Mouse (Mus musculus): ENCODE measurements around the gene Gstm4.
A peak's percentile ranks its signal among the peaks of the same experiment; 100 is the strongest.
"Not testable (repeated sequence)": the region's sequence is repeated elsewhere in the genome, so short reads cannot be mapped to it uniquely, and the experiment has no call there.

The Gstm4 gene

GRCm38 (mm10) chr3:108070295-108071293 is 25.9 kb upstream of the Gstm4 start:
- DNase-seq (ENCODE audit: low spot score in 2 of 2): peak in 1 of 2 experiments; percentile 41

- no peak for DNase-seq (ENCODE audit: low spot score in 2 of 2)
Observed at GRCm38 (mm10) chr3:108069231-108069870, 24.7 kb upstream of the Gstm4 start.

DNA sequence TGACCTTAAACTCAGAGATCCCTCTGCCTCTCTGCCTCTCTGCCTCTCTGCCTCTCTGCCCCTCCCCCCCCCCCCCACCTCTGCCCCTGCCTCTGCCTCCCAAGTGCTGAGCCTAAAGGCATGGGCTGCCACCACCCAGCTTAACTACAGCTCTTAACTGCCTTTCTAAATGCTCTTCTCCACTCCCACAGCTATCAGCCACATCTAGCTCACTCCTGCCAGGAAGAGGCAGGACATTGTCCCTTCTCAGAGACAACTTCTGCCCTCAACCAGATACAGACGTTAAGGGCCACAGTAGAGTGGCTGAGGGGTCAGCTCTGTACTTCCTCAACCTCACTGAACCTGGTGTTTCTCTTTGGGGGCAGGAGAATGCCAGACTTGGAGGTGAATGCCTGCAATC is 24.1 kb upstream of the Gstm4 start:
- DNase-seq (ENCODE audit: low spot score in 2 of 2): no peak

DNA sequence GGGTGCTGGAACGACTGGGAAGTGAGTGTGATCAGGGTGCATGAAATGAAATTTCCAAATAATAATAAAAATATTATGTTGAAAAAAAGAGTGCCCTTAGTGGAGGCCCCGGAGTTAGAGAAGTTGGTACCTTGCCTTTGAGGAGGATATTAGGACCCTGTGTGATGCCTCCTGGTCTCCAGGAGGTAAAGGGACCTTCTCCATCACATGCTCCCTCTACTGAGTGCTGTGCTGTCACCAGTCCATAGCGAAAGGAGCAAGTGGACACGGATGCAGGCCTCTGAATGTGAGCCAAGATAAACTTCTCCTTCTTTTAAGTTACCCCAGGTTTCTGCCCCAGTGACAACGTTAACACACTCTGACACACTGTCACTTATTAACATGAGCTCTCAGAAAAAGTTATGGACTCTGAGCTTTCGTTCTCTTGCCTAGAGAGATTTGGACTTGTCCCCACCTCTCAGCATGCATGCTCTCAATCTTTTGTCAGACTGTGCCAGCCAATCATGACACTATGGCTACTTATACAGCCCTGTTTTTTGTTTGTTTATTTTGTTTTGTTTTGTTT is 22.8 kb upstream of the Gstm4 start:
- DNase-seq (ENCODE audit: low spot score in 2 of 2): no peak

GRCm38 (mm10) chr3:108065551-108065950 is 20.9 kb upstream of the Gstm4 start:
- DNase-seq (ENCODE audit: low spot score in 2 of 2): no peak

- DNase-seq (ENCODE audit: low spot score in 2 of 2): no peak
Observed at GRCm38 (mm10) chr3:108064672-108065071, 20.0 kb upstream of the Gstm4 start.

DNA sequence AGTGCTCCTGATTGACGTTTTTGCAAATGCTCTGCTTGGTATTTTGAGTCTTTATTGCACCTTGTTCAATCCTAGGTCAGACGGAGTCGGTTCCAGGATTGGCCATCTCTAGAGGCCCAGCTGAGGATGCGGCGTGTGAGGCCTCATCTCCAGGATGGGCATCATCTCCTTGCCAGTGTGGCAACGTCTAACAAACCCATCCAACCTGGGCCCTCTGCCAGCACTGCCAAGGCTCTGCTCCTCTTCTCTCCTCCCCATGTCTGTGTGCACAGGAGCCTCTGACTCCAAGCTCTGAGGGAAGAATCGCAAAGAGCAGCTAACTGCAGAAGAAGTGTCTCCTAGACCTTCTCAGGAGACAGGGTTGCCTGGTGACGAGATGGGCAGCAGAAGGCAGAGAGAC is 18.0 kb upstream of the Gstm4 start:
- no peak for DNase-seq (ENCODE audit: low spot score in 2 of 2)

GRCm38 (mm10) chr3:108061420-108061819 is 16.7 kb upstream of the Gstm4 start:
- no peak for DNase-seq (ENCODE audit: low spot score in 2 of 2)

GRCm38 (mm10) chr3:108050493-108050892 is 5.8 kb upstream of the Gstm4 start:
- DNase-seq (ENCODE audit: low spot score in 2 of 2): no peak

DNA sequence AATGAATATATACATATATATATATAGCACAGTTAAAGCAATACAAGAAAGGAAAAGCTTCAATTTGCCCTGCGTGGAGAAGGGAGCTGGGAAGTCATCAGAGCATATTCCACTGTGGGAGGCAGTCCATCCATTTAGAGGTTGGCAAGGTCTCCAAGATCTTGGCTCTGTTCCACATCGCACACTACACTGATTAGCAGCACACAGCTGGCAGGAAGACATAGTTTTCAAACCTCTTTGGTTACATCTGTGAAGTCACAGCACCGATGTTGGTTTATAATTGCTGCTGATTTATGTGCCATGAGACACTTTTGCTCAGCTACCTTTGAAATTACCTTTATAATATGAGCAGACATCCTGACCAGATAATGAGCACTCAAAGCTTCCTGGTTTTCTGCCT is 3.6 kb upstream of the Gstm4 start:
- DNase-seq (ENCODE audit: low spot score in 2 of 2): no peak

- DNase-seq (ENCODE audit: low spot score in 2 of 2): no peak
Observed at GRCm38 (mm10) chr3:108046944-108047655, 2.4 kb upstream of the Gstm4 start.

DNA sequence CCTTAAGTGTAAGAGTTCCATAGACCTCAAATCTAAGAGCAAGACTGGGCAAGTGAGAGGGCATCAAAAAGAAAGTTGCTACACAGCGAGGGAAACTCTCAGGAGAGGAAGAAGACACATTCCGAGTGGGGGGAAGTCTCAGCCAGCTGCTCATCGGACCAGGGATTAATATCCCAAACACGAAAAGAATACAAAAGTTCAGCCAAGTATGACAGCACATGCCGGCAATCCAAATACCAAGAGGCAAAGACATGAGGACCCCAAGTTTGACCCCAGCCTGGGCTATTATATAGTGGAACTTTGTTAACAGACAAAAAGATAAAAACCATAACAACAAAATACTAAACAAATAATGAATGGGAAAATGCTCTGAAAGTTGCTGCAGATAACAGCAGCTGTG is 11.5 kb downstream of the Gstm4 start:
- DNase-seq (ENCODE audit: low spot score in 2 of 2): no peak

DNA sequence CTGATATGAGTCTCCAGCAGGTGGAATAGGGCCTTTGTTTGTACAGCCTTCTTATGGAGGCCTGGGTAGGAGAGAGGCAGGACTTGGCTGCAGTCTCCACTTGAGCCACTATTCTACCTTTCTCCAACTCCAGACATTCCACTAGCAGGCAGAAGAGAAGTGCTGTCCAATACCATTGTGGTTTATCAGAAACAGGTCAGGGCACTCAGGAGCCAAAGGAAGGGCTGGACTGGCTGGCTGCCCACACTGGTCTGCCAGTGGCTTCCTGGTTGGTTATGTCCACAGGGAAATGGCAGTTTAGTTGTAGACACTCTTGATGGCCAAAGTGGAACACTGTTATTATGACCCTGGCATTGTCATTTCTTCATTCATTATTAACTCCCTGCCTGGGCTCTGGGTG is 12.6 kb downstream of the Gstm4 start:
- no peak for DNase-seq (ENCODE audit: low spot score in 2 of 2)

GRCm38 (mm10) chr3:108028641-108029365 is 15.9 kb downstream of the Gstm4 start:
- DNase-seq (ENCODE audit: low spot score in 2 of 2): no peak

- no peak for DNase-seq (ENCODE audit: low spot score in 2 of 2)
Observed at GRCm38 (mm10) chr3:108026597-108026996, 18.1 kb downstream of the Gstm4 start.

GRCm38 (mm10) chr3:108026049-108026448 is 18.6 kb downstream of the Gstm4 start:
- no peak for DNase-seq (ENCODE audit: low spot score in 2 of 2)

- DNase-seq (ENCODE audit: low spot score in 2 of 2): no peak
Observed at GRCm38 (mm10) chr3:108025318-108025717, 19.4 kb downstream of the Gstm4 start.

GRCm38 (mm10) chr3:108022650-108023049 is 22.0 kb downstream of the Gstm4 start:
- no peak for DNase-seq (ENCODE audit: low spot score in 2 of 2)

DNA sequence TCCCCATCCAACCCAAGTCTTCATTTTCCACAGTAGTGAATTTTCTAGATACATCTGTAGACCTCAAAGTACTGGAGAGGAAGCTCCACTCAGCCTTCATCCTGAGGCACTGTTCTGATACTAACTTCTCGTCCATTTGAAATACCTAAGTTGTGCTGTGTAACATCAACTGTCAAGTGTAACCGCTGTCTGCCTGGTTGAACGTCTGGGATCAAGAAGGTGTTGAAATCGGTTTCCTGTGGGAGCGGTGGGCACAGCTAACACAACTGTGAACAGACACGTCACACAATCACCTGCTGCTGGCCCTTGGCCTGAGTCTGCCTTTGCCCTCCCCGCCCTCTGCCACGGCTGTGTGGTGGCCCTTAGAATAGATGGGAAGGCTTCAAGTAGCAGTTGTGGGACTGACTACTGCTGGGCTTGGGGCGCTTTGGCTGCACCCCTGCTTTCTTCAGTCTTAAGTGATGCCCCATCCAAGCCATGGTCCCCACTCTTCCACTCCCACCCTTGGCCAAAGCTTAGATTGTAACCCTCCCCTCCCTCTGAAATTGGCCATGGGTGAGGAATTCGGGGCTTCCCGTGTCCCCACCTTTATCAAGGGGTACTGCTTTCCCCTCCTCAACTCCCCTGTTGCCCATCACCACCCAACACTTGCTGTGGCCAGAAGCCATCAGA is 24.2 kb downstream of the Gstm4 start:
- DNase-seq (ENCODE audit: low spot score in 2 of 2): not testable (repeated sequence)

- not testable (repeated sequence) for DNase-seq (ENCODE audit: low spot score in 2 of 2)
Observed at GRCm38 (mm10) chr3:108019226-108019625, 25.5 kb downstream of the Gstm4 start.
